Mouse (Mus musculus): ENCODE data around the gene Rnf39. TPM values are rescaled to one million over a fixed set of nuclear protein-coding genes. Genes with fewer than 3 reads are reported as not detected.

Rnf39 gene
- polyA plus RNA-seq, 1 experiment = 0.07 TPM

DNA sequence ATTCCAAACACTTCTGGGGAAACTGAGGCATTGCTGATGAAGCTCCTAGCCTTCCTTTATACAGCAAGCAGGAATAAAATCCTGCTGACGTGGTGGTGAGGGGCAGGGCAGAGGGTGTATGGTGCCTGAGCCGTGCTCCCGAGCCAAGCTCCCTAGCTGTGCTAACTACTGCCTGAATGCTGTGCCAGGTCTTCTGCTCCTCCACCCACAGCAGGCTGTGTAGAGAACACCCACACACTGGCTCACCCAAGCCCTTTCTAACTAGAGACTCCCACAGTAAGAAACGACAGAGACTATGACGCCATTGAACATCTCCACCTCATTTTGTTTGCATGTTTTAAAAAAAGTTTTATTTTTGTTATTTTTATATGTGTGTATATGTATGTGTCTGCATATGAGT lies 42.7 kb upstream of the Rnf39 start:
- H3K79me2 ChIP-seq (ENCODE audit: control insufficient read depth, insufficient read depth) = no peaks in the 10 kb centered on the region
- no peaks in the 10 kb centered on the region for H3K36me3 ChIP-seq (ENCODE audit: control insufficient read depth, insufficient read depth)
- TF ChIP-seq MYOD1 (IDR thresholded peaks at IDR 0.05; ENCODE audit: control insufficient read depth in 1 of 3, insufficient read length in 2 of 3, low read depth in 2 of 3) = no peak
- TF ChIP-seq TCF12 (IDR thresholded peaks at IDR 0.05; ENCODE audit: insufficient read depth, poor library complexity, severe bottlenecking) = no peak
- no peak for TF ChIP-seq REST (IDR thresholded peaks at IDR 0.05; ENCODE audit: insufficient read depth, insufficient read length)
- TF ChIP-seq MYOG (IDR thresholded peaks at IDR 0.05; ENCODE audit: control insufficient read depth in 1 of 3, insufficient read depth in 1 of 3, insufficient read length in 2 of 3, low read depth in 2 of 3) = no peak
- TF ChIP-seq TCF3 (IDR thresholded peaks at IDR 0.05; ENCODE audit: insufficient read length, low read depth) = no peak
- TF ChIP-seq POLR2AphosphoS2 (IDR thresholded peaks at IDR 0.05; ENCODE audit: insufficient read length, low read depth) = no peak
- TF ChIP-seq MAX (IDR thresholded peaks at IDR 0.05; ENCODE audit: low read depth) = no peak
- TF ChIP-seq USF1 (IDR thresholded peaks at IDR 0.05; ENCODE audit: low read depth) = no peak
- no peak for TF ChIP-seq POLR2A (IDR thresholded peaks at IDR 0.05; ENCODE audit: insufficient read length, low read depth)
- TF ChIP-seq E2F4 (IDR thresholded peaks at IDR 0.05; ENCODE audit: insufficient read depth) = no peak
- no peak for TF ChIP-seq SRF (IDR thresholded peaks at IDR 0.05; ENCODE audit: control insufficient read depth, insufficient read length, low read depth)
- TF ChIP-seq CEBPB (IDR thresholded peaks at IDR 0.05; ENCODE audit: insufficient read depth, poor library complexity, severe bottlenecking) = no peak
- no peaks in the 10 kb centered on the region for H3K27me3 ChIP-seq (ENCODE audit: control insufficient read depth, insufficient read depth, insufficient read length)
- H3K4me2 ChIP-seq (ENCODE audit: low read depth) = no peak overlapping the region
- no peak overlapping the region for H3ac ChIP-seq (ENCODE audit: control insufficient read depth, insufficient read length)
- no peak overlapping the region for H3K4me3 ChIP-seq

- no peak for TF ChIP-seq CEBPB (IDR thresholded peaks at IDR 0.05; ENCODE audit: insufficient read depth, poor library complexity, severe bottlenecking)
- no peak for TF ChIP-seq MAX (IDR thresholded peaks at IDR 0.05; ENCODE audit: low read depth)
- no peak for TF ChIP-seq POLR2AphosphoS2 (IDR thresholded peaks at IDR 0.05; ENCODE audit: insufficient read length, low read depth)
- TF ChIP-seq MYOD1 (IDR thresholded peaks at IDR 0.05; ENCODE audit: control insufficient read depth in 1 of 3, insufficient read length in 2 of 3, low read depth in 2 of 3) = no peak
- TF ChIP-seq MYOG (IDR thresholded peaks at IDR 0.05; ENCODE audit: control insufficient read depth in 1 of 3, insufficient read depth in 1 of 3, insufficient read length in 2 of 3, low read depth in 2 of 3) = no peak
- no peak for TF ChIP-seq REST (IDR thresholded peaks at IDR 0.05; ENCODE audit: insufficient read depth, insufficient read length)
- no peak for TF ChIP-seq SRF (IDR thresholded peaks at IDR 0.05; ENCODE audit: control insufficient read depth, insufficient read length, low read depth)
- no peak for TF ChIP-seq TCF12 (IDR thresholded peaks at IDR 0.05; ENCODE audit: insufficient read depth, poor library complexity, severe bottlenecking)
- TF ChIP-seq TCF3 (IDR thresholded peaks at IDR 0.05; ENCODE audit: insufficient read length, low read depth) = no peak
- TF ChIP-seq E2F4 (IDR thresholded peaks at IDR 0.05; ENCODE audit: insufficient read depth) = no peak
- no peak for TF ChIP-seq USF1 (IDR thresholded peaks at IDR 0.05; ENCODE audit: low read depth)
- no peak for TF ChIP-seq POLR2A (IDR thresholded peaks at IDR 0.05; ENCODE audit: insufficient read length, low read depth)
- H3K79me2 ChIP-seq (ENCODE audit: control insufficient read depth, insufficient read depth) = no peaks in the 10 kb centered on the region
- no peak overlapping the region for H3K4me2 ChIP-seq (ENCODE audit: low read depth)
- H3K27me3 ChIP-seq (ENCODE audit: control insufficient read depth, insufficient read depth, insufficient read length) = no peaks in the 10 kb centered on the region
- H3ac ChIP-seq (ENCODE audit: control insufficient read depth, insufficient read length) = no peak overlapping the region
- no peak overlapping the region for H3K4me3 ChIP-seq
- H3K36me3 ChIP-seq (ENCODE audit: control insufficient read depth, insufficient read depth) = no peaks in the 10 kb centered on the region
Observed at GRCm38 (mm10) chr17:36900691-36901090, 42.0 kb upstream of the Rnf39 start.

DNA sequence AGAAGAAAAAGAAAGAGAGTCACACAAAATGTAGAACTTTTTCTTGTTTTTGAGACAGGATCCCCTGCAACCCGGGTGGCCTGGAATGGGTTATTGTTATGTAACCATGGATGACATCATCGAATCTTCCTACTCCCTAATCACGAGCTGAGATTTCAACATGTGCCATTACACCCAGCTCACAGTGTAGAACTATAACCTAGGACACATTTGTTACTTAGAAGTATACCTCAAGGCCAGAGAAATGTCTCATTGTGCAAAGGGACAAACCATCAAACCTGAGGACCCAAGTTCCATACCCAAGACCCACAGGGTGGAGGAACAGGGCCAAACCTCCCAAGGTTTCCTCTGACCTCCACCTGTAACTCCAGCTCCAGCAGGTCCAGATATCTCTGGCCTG lies 39.1 kb upstream of the Rnf39 start:
- Histone ChIP-seq H3ac (ENCODE audit: control insufficient read depth, insufficient read length) (no peak overlapping the region), H3K4me2 (ENCODE audit: low read depth) (no peak overlapping the region), H3K36me3 (ENCODE audit: control insufficient read depth, insufficient read depth) (no peaks in the 10 kb centered on the region), H3K4me3 (no peak overlapping the region), H3K27me3 (ENCODE audit: control insufficient read depth, insufficient read depth, insufficient read length) (peaks cover 4% of the 10 kb centered on the region), H3K79me2 (ENCODE audit: control insufficient read depth, insufficient read depth) (no peaks in the 10 kb centered on the region)
- TF ChIP-seq TCF12 (IDR thresholded peaks at IDR 0.05; ENCODE audit: insufficient read depth, poor library complexity, severe bottlenecking) (no peak), SRF (IDR thresholded peaks at IDR 0.05; ENCODE audit: control insufficient read depth, insufficient read length, low read depth) (no peak)

- Histone ChIP-seq H3K27me3 (ENCODE audit: control insufficient read depth, insufficient read depth, insufficient read length) (peaks cover 15% of the 10 kb centered on the region), H3K36me3 (ENCODE audit: control insufficient read depth, insufficient read depth) (no peaks in the 10 kb centered on the region), H3K79me2 (ENCODE audit: control insufficient read depth, insufficient read depth) (no peaks in the 10 kb centered on the region), H3K4me3 (no peak overlapping the region), H3K4me2 (ENCODE audit: low read depth) (no peak overlapping the region), H3ac (ENCODE audit: control insufficient read depth, insufficient read length) (no peak overlapping the region)
- TF ChIP-seq SRF (IDR thresholded peaks at IDR 0.05; ENCODE audit: control insufficient read depth, insufficient read length, low read depth) (no peak), TCF3 (IDR thresholded peaks at IDR 0.05; ENCODE audit: insufficient read length, low read depth) (no peak), MAX (IDR thresholded peaks at IDR 0.05; ENCODE audit: low read depth) (no peak), USF1 (IDR thresholded peaks at IDR 0.05; ENCODE audit: low read depth) (no peak), REST (IDR thresholded peaks at IDR 0.05; ENCODE audit: insufficient read depth, insufficient read length) (no peak), CEBPB (IDR thresholded peaks at IDR 0.05; ENCODE audit: insufficient read depth, poor library complexity, severe bottlenecking) (no peak), E2F4 (IDR thresholded peaks at IDR 0.05; ENCODE audit: insufficient read depth) (no peak), MYOD1 (IDR thresholded peaks at IDR 0.05; ENCODE audit: control insufficient read depth in 1 of 3, insufficient read length in 2 of 3, low read depth in 2 of 3) (no peak), MYOG (IDR thresholded peaks at IDR 0.05; ENCODE audit: control insufficient read depth in 1 of 3, insufficient read depth in 1 of 3, insufficient read length in 2 of 3, low read depth in 2 of 3) (no peak), POLR2A (IDR thresholded peaks at IDR 0.05; ENCODE audit: insufficient read length, low read depth) (no peak), POLR2AphosphoS2 (IDR thresholded peaks at IDR 0.05; ENCODE audit: insufficient read length, low read depth) (no peak), TCF12 (IDR thresholded peaks at IDR 0.05; ENCODE audit: insufficient read depth, poor library complexity, severe bottlenecking) (no peak)
Observed at GRCm38 (mm10) chr17:36908235-36908634, 34.5 kb upstream of the Rnf39 start.

DNA sequence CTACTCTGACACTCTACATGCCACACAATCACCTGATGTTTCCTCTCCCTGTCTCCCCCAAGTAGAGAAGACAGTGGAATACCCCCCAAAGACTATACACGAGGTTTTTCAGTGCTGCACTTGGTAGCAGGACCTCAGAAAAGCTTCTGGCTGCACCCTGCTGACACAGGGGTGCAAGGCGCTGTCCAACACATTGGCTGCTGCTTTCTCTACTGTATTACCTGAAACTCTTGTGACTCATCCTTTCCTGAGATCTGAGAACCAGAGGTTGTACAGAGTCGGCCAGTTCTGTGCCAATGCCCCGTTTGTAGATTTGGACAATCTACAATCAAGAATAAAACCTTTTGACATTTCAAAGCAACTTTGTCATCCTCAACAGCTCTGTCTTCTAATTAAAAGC lies 32.9 kb upstream of the Rnf39 start:
- Histone ChIP-seq H3K36me3 (ENCODE audit: control insufficient read depth, insufficient read depth) (no peaks in the 10 kb centered on the region), H3K4me2 (ENCODE audit: low read depth) (no peak overlapping the region), H3K79me2 (ENCODE audit: control insufficient read depth, insufficient read depth) (no peaks in the 10 kb centered on the region), H3K4me3 (no peak overlapping the region), H3ac (ENCODE audit: control insufficient read depth, insufficient read length) (no peak overlapping the region), H3K27me3 (ENCODE audit: control insufficient read depth, insufficient read depth, insufficient read length) (peaks cover 15% of the 10 kb centered on the region)
- peak; percentile 57 for TF ChIP-seq REST (IDR thresholded peaks at IDR 0.05; ENCODE audit: insufficient read depth, insufficient read length)
- TF ChIP-seq E2F4 (IDR thresholded peaks at IDR 0.05; ENCODE audit: insufficient read depth) = no peak

All from myocyte (in vitro differentiated cells).